Mouse (Mus musculus): ENCODE data around the gene Tril.

- no peak for TF ChIP-seq ZNF384 (IDR thresholded peaks at IDR 0.05; ENCODE audit: low read depth, low read length)
- no peak for TF ChIP-seq HCFC1 (IDR thresholded peaks at IDR 0.05; ENCODE audit: borderline replicate concordance, insufficient read depth, low read length)
- TF ChIP-seq MAFK (IDR thresholded peaks at IDR 0.05; ENCODE audit: insufficient read depth, low read depth, low read length): no peak
- TF ChIP-seq CHD2 (IDR thresholded peaks at IDR 0.05; ENCODE audit: low read depth, low read length): no peak
These were observed at the start of gene Tril for GRCm38 (mm10) chr6:53820486-53820985.

All from ES-E14 (cell line).